Mouse (Mus musculus): Measurements from ENCODE around the gene Elp4. TPM values are rescaled to one million over a fixed set of nuclear protein-coding genes. Genes with fewer than 3 reads are reported as not detected.
A peak's percentile ranks its signal among the peaks of the same experiment; 100 is the strongest.

Elp4 gene
- total RNA-seq, 2 experiments from 2014 or later: 8.9 to 12.1 TPM

- no peak for DNase-seq
- H3K4me3 ChIP-seq: no peak overlapping the region; the same call in 1 of the 2 replicates
- no peak overlapping the region for H3K27ac ChIP-seq
- intact Hi-C loops (cut with DNase I): no loop called here
- no peak for TF ChIP-seq CTCF (IDR thresholded peaks at IDR 0.05)
These were observed 234.3 kb downstream of the Elp4 start for GRCm38 (mm10) chr2:105669881-105670730.

GRCm38 (mm10) chr2:105669371-105669861 is 234.9 kb downstream of the Elp4 start:
- DNase-seq: no peak
- peak overlapping the region; percentile 28; the same call in 1 of the 2 replicates for H3K4me3 ChIP-seq
- TF ChIP-seq CTCF (IDR thresholded peaks at IDR 0.05): no peak
- no peak overlapping the region for H3K27ac ChIP-seq
- intact Hi-C loops (cut with DNase I): no loop called here

DNA sequence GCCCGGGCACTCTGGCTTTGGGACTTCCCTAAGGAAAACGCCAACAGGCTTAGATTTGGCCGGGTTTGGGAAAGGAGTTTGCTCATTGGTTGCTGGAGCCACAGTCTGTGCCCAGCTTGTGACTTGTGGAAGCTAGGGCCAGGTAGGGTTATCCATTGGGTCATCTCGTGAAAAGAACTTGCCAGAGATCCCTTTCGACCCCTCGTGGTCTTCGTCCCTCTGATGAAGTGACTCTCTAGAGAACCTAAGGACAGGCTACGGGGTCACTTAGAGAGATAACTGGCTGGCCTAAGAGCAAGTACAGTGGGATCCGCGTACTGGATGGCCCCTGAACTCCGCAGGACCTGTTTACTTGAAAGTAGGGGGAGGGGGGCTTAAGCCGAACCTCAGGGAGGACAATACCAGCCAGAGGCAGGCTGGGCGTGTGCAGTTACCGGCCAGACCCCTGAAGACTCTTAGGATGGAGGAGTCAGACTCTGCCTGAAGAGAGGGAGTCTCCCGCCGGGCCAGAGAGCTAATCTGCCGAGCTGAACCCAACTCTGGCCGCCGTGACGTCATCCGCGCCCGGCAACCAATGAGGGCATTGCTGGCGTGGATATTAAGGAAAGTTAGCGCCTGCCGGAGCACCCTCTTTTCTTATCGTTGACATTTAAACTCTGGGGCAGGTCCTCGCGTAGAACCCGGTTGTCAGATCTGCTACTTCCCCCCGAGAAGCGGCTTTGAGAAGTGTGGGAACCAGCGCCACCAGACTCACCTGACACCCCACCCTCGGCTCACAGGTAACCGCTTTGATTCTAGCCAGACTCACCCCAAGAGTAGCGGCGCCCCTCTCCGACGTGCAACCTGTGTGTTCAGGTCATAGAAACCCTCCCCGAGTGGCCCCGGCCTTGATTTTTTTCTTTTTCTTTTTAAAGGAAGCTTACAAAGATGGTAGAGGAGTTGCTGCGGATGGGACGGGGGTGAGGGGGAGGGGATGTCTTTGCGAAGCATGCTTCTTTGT is 235.8 kb downstream of the Elp4 start, which contains the start of gene Pax6:
TSS of gene Pax6 (plus strand) at position 630 of the 1,000 bp plus-strand sequence.
- Histone ChIP-seq H3K27ac (no peak within 1 kb of the TSS), H3K4me3 (peak within 1 kb of the TSS; percentile 41)
- DNase-seq: no peak
- intact Hi-C loops (cut with DNase I): no loop called here
- TF ChIP-seq CTCF (IDR thresholded peaks at IDR 0.05): no peak

- no peak for TF ChIP-seq CTCF (IDR thresholded peaks at IDR 0.05)
- intact Hi-C loops (cut with DNase I): no loop called here
- H3K27ac ChIP-seq: no peak overlapping the region
These were observed 236.8 kb downstream of the Elp4 start for GRCm38 (mm10) chr2:105667626-105667950.

GRCm38 (mm10) chr2:105666763-105667625 is 237.4 kb downstream of the Elp4 start:
- intact Hi-C loops (cut with DNase I): no loop called here
- Histone ChIP-seq H3K27ac (no peak overlapping the region), H3K4me3 (no peak overlapping the region)
- TF ChIP-seq CTCF (IDR thresholded peaks at IDR 0.05): no peak
- no peak for DNase-seq

More at GRCm38 (mm10) chr2:105667626-105667950, 236.8 kb downstream of the Elp4 start:
- H3K4me3 ChIP-seq: no peak overlapping the region
- no peak for DNase-seq

DNA sequence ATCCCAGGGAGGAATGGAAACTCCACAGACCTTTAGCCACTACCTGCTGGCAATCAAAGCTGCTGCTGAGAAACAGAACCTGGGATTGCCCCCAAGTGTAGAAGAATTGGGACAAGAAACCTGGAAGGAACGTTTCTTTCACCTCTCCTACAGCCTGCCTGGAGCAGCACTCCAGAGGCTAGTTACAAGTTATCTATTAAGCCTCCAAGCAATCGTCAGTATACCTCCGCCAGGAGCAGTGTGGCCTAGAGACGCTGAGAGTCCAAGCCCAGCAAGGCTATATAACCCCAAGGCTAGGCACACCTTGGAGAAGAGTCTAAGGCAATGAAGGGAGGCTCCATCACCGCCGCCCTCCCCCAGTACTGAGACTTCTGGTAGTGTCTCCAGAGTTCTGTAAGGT is 238.0 kb downstream of the Elp4 start:
- DNase-seq: no peak
- Histone ChIP-seq H3K27ac (no peak overlapping the region), H3K4me3 (no peak overlapping the region)
- intact Hi-C loops (cut with DNase I): no loop called here
- no peak for TF ChIP-seq CTCF (IDR thresholded peaks at IDR 0.05)

DNA sequence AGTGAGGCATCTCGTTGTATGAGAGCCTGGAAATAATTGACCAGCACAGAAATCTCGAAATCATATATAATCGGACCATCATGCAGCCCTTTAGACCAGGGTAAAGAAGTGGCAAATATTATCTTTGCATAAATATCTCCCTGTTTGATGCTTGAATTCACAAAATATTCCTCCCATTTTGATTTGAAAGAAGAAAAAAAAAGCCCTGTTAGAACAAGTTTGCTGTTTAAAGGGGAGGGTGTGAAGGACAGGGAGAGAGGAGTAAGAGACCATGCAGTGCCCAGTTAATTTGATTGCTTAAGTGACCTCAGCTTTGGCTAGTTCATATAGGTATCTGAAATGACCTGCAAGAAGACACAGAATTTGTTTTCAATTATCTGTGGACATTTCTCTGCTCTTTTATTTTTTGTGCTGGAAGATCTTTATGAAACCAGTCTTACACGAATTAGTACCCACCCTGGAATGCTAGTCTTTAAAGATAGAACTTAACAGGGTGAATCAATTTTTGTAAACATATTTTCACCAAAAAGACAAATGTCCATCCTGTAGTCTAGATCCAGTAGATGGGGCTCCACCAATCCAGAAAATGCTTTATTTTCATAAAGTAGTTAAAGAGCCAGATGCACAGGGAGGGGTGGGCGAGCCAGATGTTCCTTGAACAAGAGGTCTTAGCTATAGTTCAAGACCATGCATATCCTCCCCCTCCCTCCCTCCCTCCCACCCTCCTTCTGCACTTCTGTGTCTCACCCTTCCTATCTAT is 238.7 kb downstream of the Elp4 start:
- intact Hi-C loops (cut with DNase I): no loop called here
- Histone ChIP-seq H3K27ac (no peak overlapping the region), H3K4me3 (no peak overlapping the region)
- TF ChIP-seq CTCF (IDR thresholded peaks at IDR 0.05): no peak
- DNase-seq: no peak

DNA sequence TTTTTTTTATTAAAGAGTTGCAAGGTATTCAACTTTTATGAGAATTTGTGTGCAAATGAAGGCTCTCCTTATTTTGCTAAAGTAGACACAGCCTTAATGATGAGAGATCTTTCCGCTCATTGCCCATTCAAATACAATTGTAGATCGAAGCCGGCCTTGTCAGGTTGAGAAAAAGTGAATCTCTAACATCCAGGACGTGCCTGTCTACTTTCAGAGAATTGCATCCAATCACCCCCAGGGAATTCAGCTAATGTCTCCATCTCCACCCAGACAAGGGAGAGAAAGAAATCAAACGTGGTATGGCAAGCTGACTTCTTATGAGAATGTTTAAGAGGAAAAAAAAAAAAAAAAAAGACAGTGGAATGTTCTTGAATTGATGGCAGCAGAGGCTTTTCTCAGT is 239.4 kb downstream of the Elp4 start:
- Histone ChIP-seq H3K4me3 (no peak overlapping the region), H3K27ac (no peak overlapping the region)
- no peak for DNase-seq
- no peak for TF ChIP-seq CTCF (IDR thresholded peaks at IDR 0.05)
- intact Hi-C loops (cut with DNase I): no loop called here

DNA sequence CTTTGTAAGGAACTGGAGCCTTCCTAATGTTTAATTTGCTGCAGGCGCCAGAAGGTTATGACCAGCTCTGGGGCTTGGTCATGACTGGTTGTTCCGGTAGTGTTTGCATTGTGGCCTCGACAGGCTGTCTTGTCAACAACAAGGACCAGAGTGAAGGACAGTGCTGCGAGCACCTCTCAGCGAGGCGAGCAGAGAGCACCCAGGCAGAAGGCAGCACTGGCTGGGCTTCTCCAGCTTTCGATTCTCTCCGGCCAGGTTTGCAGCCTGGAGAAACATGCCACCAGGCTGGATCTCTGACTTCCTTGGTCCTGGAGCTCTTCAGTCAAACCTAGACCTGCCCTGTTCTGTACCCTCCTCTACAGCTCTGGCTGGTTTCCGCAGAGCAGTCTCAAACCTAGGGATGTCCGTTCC is 241.3 kb downstream of the Elp4 start:
- intact Hi-C loops (cut with DNase I): no loop called here
- DNase-seq: no peak
- Histone ChIP-seq H3K27ac (no peak overlapping the region), H3K4me3 (no peak overlapping the region)
- no peak for TF ChIP-seq CTCF (IDR thresholded peaks at IDR 0.05)

- no peak overlapping the region for H3K4me3 ChIP-seq
- intact Hi-C loops (cut with DNase I): no loop called here
- H3K27ac ChIP-seq: no peak overlapping the region
- no peak for DNase-seq
- TF ChIP-seq CTCF (IDR thresholded peaks at IDR 0.05): no peak
These were observed 241.8 kb downstream of the Elp4 start for GRCm38 (mm10) chr2:105662606-105663005.

DNA sequence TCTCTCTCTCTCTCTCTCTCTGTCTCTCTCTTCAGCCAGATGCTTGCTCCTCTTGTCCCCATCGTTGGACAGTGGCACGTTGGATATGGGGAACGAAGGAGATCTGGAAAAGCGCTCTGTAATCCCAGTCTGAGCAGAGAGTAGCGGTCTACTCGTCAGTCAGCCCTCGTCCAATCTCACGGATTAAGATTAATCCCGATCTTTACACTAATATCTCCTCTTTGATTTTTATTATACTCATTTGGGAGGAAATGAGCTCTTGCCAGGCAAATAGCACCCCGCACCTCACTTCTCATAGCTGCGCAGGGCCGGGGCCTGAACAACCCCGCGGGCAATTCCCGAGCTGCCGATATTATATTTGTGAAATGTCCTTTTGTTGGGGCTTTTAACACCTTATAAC is 242.2 kb downstream of the Elp4 start:
- no peak overlapping the region for H3K4me3 ChIP-seq
- DNase-seq: no peak
- no peak overlapping the region for H3K27ac ChIP-seq
- intact Hi-C loops (cut with DNase I): no loop called here
- TF ChIP-seq CTCF (IDR thresholded peaks at IDR 0.05): no peak
